Mouse (Mus musculus) ovary, adult 2 months (tissue): ENCODE data around the gene Inpp5f. TPM values are rescaled to one million over a fixed set of nuclear protein-coding genes. Genes with fewer than 3 reads are reported as not detected.

Source experiments
- polyA plus RNA-seq: library from polyadenylated mRNA; depleted of rRNA; stranded (reverse); fragments of >200 nt; gene quantifications from 2 replicates; pipeline ENCODE4 v1.2.3, GENCODE M21; 2012; rRNA removed

Gene Inpp5f
- 6.7 and 6.9 TPM in 2 replicates for polyA plus RNA-seq

GRCm38 (mm10) chr7:128610897-128611798, at the start of gene Inpp5f:
Gene Inpp5f (plus strand): TSS chr7:128611328.

GRCm38 (mm10) chr7:128740334-128740733, 129.2 kb downstream of the Inpp5f start, which contains the start of gene Mcmbp:
Gene Mcmbp (minus strand): TSS chr7:128740495.

GRCm38 (mm10) chr7:128744684-128745485, 133.8 kb downstream of the Inpp5f start, which contains the start of gene Sec23ip:
Gene Sec23ip (plus strand): TSS chr7:128744943.

Other genes starting within 250 kb of the Inpp5f start
- 9.9 and 17.0 TPM in 2 replicates for gene Rgs10, start 192.6 kb upstream of the Inpp5f start, polyA plus RNA-seq
- gene Tial1, start 149.6 kb upstream of the Inpp5f start, polyA plus RNA-seq = 33.9 and 36.5 TPM in 2 replicates
- gene Bag3, start 87.7 kb upstream of the Inpp5f start, polyA plus RNA-seq = 62.0 and 72.8 TPM in 2 replicates
- gene Mcmbp, start 129.2 kb downstream of the Inpp5f start, polyA plus RNA-seq = 48.7 and 51.9 TPM in 2 replicates
- gene Sec23ip, start 133.6 kb downstream of the Inpp5f start, polyA plus RNA-seq = 19.9 and 44.6 TPM in 2 replicates